Mouse (Mus musculus) common myeloid progenitor, adult 5-6 weeks (primary cell): ENCODE data around the gene Tmem132c. TPM values are rescaled to one million over a fixed set of nuclear protein-coding genes. Genes with fewer than 3 reads are reported as not detected.

Source experiments
- ATAC-seq: replicated peaks from 2 replicates; pipeline ENCODE4 v1.8.0; 2016; ENCODE audit warnings: low read depth, mild to moderate bottlenecking, moderate TSS enrichment, inconsistent platforms; ENCODE audit not compliant: poor library complexity, severe bottlenecking
- total RNA-seq: library from RNA; stranded (forward); fragments of 200-1000, 187-1606 nt; gene quantifications from 2 replicates; pipeline ENCODE4 v1.2.3, GENCODE M21; 2017

Gene Tmem132c
- total RNA-seq, 1 experiment from 2014 or later, result not detected

DNA sequence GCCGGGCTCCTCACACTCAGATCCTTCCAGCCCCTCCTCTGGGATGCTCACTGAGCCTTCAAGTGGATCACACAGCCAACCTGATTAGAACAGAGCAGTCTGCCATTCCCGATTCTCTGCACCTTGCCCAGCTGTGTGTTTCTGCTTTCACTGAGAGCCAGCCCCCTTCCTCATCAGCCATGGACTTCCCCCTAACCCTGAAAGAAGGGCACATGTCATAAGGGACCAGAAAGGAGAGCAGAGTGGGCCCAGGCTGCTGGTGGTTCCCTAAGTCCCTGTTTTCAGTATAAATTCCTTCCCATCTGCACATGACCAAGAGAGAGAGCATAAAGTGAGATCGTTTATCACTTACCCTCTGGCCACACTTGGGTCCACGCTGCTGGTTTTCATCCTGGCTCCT, 39.6 kb downstream of the Tmem132c start:
- no peak for ATAC-seq

GRCm38 (mm10) chr5:127282539-127283123, 41.0 kb downstream of the Tmem132c start:
- ATAC-seq, result no peak

DNA sequence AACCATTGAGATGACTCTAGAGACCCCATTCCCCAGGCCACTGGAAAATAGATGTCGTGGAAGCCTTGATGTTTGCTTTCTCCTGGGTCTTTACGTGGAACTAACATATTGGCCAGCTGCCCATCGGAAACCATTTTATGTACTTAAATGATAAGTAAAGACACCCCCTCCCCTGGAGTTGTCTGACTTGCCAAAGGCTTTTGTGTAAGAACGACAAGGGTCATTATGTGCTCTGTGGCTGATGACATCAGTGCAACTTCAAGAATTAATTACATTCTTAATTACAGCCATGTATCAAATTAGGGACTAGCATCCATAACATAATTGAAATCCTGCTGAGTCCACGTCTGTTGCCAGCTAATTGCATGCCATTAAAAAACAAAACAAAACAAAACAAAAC, 45.3 kb downstream of the Tmem132c start:
- ATAC-seq, result no peak

DNA sequence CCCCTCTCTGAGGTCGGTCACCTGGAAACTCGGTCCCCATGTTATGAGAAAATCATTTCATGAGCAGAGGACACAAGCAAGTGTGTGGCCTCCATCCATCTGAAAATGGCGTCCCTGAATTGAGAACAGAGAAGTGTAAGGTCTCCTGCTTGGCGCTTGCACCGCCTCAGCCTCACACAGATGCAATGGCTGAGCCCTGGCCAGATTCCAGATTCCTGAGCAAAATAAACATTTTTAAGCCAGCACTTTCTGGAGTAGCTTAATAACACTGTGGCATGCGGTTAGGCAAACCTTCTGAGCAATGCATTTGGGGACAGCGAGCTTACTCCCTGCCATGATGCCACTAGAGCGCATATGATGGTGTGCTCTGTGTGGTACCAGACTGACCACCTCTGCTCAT, 48.1 kb downstream of the Tmem132c start:
- no peak for ATAC-seq

- ATAC-seq, result no peak
Observed at GRCm38 (mm10) chr5:127290461-127291250, 49.0 kb downstream of the Tmem132c start.

DNA sequence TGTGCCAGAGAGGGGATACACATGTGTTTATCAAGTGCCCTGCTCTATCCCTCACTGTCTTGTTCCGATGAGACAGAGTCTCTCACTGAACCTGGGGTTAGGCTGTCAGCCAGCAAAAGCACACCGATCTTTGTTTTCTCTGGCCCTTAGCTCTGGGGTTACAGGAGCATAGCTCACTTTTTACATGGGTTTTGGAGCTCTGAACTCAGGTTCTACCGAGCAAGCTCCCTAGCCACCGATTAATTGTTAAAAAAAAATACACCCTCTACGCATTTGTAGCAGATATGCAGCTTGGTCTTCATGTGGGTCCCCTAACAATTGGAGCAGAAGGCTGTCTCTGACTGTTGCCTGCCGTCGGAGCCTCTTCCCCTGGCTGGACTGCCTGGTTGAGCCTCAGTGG, 50.0 kb downstream of the Tmem132c start:
- no peak for ATAC-seq

- no peak for ATAC-seq
Observed at GRCm38 (mm10) chr5:127293698-127294097, 52.1 kb downstream of the Tmem132c start.

DNA sequence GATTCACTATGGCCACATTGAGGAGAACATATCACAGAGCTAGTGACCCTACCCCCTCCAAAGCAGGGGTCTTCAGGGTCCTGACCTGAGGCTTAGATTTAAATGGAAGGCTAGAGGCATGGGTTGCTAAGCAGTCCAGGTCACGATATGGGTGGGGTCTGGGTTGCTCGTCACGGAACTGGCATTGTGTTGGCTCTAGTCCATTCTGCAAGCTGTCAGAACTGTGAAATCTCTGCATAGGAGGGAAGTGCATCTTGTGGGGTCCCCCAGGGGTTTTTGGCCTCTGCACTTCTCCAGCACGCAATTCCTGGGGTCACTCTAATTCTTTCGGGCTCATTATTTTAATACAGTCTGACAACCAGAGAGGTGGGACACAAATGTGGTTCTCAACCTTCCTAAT, 55.9 kb downstream of the Tmem132c start:
- ATAC-seq, result no peak

DNA sequence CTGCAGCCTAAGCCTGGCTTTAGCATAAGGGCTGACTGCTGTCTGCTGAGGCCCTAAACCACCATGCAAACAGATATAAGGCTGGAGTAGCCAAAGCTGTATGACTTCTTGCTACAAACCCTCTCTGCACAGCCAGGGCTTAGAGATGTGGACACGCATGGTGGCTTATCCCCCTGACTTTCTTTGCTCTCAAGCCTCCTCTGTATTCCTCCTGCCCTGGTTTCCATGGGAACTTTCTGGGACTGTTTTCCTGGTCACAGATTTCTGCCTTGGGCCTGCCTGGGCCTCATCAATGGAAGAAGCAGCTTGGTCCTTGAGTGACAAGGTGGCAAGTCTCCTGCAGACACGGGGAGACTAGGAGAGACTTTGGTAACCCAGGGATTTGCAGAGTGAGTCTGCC, 56.5 kb downstream of the Tmem132c start:
- ATAC-seq, result no peak

- ATAC-seq, result no peak
Observed at GRCm38 (mm10) chr5:127299010-127299409, 57.4 kb downstream of the Tmem132c start.

DNA sequence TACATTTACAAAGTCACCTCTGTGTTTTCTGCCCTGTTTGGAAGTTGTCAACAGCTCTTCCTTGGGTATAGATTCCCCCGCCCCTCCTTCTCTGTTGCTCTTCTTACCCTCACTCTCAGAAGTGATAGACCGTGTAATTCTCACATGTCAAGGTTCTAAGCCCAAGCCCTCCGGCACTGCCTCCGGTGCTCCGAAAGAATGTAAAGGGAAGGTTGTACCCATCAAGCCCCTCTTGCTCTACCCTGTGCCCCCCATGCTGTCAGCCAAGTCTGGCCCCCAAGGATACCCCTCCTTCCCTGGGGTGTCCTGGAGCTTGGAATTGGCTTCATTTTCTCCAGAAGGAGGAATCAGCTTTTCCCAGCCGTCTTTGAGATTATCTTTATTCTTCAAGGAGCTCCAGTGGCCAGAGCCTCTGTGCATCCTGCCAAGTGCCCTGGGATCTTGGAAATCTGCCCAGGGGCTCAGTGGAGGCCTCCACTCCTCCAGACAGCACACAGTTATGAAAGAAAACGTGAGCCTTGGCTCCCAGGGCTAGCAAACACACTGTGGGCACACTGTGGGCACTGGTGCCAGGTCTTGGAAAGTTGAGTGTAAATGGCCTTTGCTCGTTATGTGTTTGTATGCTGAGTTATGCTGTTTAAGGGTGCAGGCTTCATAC, 59.1 kb downstream of the Tmem132c start:
- ATAC-seq, result no peak

- no peak for ATAC-seq
Observed at GRCm38 (mm10) chr5:127305312-127305711, 63.7 kb downstream of the Tmem132c start.

DNA sequence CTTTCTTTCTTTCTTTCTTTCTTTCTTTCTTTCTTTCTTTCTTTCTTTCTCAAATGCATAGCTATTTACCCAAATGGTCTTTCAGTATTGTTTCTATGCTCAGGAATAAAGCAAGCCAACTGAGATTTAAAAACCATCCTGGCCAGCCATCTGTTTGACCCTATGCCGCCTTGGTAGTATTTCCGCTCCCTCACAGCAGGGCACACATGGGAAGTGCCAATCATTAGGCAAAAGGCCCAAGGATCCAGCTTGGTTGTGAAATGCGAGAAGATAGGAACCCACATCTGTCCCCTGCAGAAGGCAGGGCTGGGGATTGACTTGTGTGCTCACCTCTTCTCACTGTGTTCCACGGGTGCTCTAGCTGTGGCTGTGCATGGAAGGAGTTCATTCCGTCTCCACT, 64.1 kb downstream of the Tmem132c start:
- no peak for ATAC-seq

DNA sequence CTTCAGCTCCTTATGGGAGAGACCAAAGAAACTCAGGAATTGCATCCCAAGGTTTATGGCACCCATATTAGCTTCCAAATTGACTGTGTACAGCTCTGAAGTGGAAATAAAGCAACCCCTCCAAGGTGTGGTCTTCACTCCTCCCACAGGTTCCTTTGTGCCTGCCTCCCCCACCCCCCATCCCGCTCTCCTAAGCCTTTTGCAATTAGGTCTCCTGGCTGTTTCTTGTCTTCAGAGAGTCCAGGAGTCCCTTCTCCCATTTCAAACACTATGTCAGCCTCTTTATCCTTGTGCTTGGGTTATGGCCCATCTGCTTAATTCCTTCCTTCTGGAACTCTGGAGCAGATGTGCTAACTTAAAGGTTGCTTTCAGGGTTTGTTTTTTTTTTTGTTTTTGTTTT, 65.1 kb downstream of the Tmem132c start:
- ATAC-seq, result no peak

DNA sequence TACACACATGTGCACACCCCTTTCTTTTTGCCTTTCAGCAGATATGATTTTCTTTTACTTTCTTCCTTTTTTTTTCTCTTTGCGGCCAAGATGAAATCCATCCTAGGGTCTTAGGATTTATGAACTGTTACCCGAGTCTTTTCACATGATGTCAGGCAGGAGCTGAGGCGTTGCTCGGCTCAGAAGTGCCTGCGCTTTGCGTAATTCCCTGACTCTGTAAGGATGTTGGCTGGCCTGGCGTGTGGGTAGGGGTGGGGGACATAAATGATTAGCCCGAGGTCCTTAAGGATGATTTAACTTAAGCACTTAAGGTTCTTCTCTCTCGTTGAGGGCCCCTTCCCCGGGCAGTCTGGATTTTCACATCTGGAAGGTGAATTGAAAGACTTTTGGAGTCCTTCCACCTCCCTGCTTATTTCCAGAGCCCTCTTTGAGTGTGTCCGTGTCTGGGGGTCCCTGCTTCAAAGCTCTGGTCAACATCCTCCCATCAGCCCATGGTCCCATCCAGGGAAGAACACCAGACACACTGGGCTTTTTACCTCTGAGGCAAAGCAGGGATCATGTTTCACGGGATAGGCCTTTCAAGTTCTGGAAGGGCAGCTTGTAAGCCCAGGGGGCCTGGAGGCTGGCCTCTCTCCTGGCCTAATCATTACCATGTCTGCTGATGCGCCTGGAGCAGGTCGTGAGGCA, 68.9 kb downstream of the Tmem132c start:
- no peak for ATAC-seq

DNA sequence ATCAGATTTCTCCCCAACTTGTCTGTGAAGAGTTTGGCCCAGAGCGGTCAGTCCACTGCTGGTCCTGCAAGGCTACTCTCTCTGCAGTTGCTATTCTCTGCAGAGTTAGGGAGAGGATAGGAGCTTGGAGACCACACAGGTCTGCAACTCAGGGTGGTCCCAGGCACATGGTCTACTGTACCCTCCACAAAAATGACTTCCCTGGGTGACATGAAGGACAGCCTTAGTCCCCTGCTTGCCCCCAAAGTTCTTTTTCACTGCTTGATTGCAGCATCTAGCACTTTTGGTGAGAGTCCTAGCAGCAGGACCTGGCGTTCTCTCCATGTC, 69.4 kb downstream of the Tmem132c start:
- no peak for ATAC-seq

DNA sequence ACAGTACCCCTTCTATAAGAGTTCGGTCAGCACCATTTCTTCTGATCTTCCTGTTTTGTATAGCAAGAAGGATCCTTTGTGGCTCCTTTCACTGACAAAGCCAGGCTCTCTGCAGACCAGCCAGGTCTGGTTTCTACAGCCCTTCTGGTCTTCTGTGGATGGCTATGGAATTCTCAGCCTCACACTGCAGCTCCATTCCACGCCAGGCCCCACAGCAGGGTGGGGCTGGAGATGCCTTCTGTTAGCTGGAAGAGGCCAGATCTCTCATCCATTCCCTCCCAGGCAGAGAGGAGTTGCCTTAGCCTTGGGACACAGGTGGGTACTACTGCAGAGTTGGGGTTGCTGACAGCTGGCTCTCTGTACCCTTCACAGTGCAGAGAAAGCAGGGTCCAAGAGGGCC, 72.0 kb downstream of the Tmem132c start:
- no peak for ATAC-seq

- no peak for ATAC-seq
Observed at GRCm38 (mm10) chr5:127319096-127319779, 77.6 kb downstream of the Tmem132c start.

GRCm38 (mm10) chr5:127324645-127325044, 83.0 kb downstream of the Tmem132c start:
- no peak for ATAC-seq
